Mouse (Mus musculus) fat pad, adult 2 months (tissue): ENCODE measurements at regions not wholly inside any gene's neighbourhood (a gene's known extent, or its start where the extent isn't known, plus 50 kb on each side); places are given as distances from the start of the nearest gene placed in this dataset.

Experiments used
- DNase-seq: peaks from one replicate; pipeline ENCODE4 v3.0.0-alpha.2; 2011; ENCODE audit warnings: low read depth, low spot score; ENCODE audit errors: extremely low read depth

GRCm38 (mm10) chr2:159994490-159994889 is 339.5 kb downstream of the Gm826 start:
- no peak for DNase-seq

GRCm38 (mm10) chr2:159986719-159987118 is 347.2 kb downstream of the Gm826 start:
- no peak for DNase-seq

GRCm38 (mm10) chr2:159981694-159982093 is 352.3 kb downstream of the Gm826 start:
- no peak for DNase-seq

GRCm38 (mm10) chr2:159950369-159950768 is 383.6 kb downstream of the Gm826 start:
- DNase-seq, result no peak

GRCm38 (mm10) chr2:159949046-159949445 is 384.9 kb downstream of the Gm826 start:
- no peak for DNase-seq

- DNase-seq, result no peak
Observed at GRCm38 (mm10) chr2:159930744-159931143, 403.2 kb downstream of the Gm826 start.

GRCm38 (mm10) chr2:159889701-159890100 is 444.3 kb downstream of the Gm826 start:
- DNase-seq, result no peak

- no peak for DNase-seq
Observed at GRCm38 (mm10) chr2:159884773-159885459, 449.0 kb downstream of the Gm826 start.

GRCm38 (mm10) chr2:159866981-159867380 is 467.0 kb downstream of the Gm826 start:
- no peak for DNase-seq

- DNase-seq, result no peak
Observed at GRCm38 (mm10) chr2:159866391-159866790, 467.6 kb downstream of the Gm826 start.

- DNase-seq, result no peak
Observed at GRCm38 (mm10) chr2:159863185-159863584, 470.8 kb downstream of the Gm826 start.

GRCm38 (mm10) chr2:159853891-159854665 is 479.9 kb downstream of the Gm826 start:
- peak; percentile 14 for DNase-seq

- no peak for DNase-seq
Observed at GRCm38 (mm10) chr2:159852959-159853358, 481.0 kb downstream of the Gm826 start.

- DNase-seq, result no peak
Observed at GRCm38 (mm10) chr2:159832488-159833113, 501.4 kb downstream of the Gm826 start.

GRCm38 (mm10) chr2:159826417-159826816 is 507.5 kb downstream of the Gm826 start:
- no peak for DNase-seq

GRCm38 (mm10) chr2:159818556-159818955 is 515.4 kb downstream of the Gm826 start:
- peak; percentile 26 for DNase-seq

GRCm38 (mm10) chr2:159816344-159816743 is 517.6 kb downstream of the Gm826 start:
- no peak for DNase-seq
